Mouse (Mus musculus): ENCODE data around the gene Prkd2.

The Prkd2 gene

DNA sequence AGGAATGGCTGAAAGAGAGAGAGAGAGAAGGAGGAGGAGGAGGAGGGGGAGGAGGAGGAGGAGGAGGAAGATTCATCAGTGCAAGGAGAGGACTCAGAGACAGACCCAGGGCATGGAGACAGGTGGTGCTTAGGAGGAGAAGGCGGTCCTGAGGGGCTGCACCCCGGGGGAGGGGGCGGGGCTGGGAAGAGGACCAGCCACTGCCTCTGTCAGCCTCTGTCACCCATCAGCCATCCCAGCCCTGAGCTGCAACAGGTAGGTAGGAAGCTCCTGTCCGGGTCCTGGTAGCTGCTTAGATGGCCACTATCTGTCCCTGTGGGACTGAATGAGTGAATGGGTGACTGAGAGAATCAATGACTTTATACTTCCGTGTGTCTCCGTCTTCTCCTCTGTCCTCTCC, 50.9 kb downstream of the Prkd2 start:
- DNase-seq (ENCODE audit: low read depth, low spot score): no peak

DNA sequence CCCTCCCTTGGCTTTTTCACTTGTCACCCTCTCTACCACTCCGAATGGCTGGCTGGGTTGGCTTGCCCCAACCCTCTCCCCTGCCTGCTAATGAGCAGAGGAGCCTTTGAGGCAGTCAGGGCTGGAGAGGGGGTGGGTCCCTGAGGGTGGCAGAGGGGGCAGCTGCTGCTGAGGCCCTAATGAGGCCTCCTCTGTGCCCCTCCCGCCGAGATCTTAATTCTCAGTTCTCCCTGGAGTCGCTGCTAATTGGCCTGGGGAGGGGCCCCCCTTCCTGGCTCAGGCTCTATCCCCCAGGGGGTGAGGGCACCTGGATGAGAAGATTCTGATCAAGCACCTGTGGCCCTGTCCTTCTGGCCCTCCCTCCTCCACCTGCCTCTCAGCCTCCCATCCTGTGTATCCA, 51.6 kb downstream of the Prkd2 start:
- no peak for DNase-seq (ENCODE audit: low read depth, low spot score)

DNA sequence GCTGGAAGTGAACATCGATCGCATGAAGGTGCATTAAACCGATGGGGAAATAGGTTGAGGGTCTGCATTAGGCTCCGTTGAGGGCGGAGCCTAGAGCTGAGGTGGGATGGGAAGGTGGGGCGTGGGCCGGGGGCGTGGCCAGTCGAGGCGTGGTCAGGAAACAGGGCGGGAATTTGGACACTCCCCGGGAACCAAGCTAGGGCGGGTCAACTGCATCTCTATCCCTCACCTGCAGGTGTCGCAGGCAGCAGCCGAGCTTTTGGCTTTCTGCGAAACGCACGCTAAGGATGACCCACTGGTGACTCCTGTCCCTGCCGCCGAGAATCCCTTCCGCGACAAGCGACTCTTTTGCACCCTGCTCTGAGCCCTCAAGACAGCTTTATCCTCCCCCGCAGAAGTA, 52.3 kb downstream of the Prkd2 start:
- DNase-seq (ENCODE audit: low read depth, low spot score): no peak

DNA sequence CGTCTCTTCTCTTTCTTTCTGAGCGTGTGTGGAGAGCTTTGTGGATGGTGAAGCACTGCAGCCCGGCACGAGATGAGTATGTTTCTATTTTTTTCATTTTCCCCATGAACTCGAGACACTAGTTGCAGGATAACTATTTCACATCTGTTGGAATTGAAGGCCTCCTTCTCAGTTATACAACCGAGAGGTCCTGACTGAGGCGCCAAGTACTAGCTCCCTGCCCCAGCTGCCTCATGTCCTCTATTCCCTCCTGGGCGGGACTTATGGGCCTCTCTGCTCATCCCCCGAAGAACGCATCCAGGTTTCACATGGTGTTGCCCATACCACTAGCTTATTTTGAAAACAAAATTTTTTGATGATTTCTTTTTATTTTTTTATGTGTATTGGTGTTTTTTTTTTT, 52.8 kb downstream of the Prkd2 start:
- DNase-seq (ENCODE audit: low read depth, low spot score): no peak

DNA sequence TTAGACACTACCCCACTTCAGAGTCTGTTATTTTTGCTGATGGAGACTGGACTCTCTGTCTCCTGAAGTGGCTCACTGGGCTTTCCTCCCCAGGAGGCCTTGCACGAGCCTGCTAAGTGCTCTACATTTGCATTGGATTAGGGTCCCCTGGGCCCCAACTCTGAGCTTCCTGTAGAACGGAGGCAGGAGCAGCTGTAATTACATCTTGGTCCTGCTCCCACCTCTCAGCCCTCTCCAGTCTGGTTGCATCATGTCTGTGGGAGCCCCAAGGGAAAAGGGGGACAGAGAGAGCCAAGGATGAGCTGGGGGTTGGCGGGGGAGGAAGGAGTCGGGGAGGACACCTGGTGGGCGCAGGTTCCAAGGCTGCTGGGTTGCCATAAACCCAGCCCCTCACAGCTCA, 57.8 kb downstream of the Prkd2 start:
- DNase-seq (ENCODE audit: low read depth, low spot score): no peak

DNA sequence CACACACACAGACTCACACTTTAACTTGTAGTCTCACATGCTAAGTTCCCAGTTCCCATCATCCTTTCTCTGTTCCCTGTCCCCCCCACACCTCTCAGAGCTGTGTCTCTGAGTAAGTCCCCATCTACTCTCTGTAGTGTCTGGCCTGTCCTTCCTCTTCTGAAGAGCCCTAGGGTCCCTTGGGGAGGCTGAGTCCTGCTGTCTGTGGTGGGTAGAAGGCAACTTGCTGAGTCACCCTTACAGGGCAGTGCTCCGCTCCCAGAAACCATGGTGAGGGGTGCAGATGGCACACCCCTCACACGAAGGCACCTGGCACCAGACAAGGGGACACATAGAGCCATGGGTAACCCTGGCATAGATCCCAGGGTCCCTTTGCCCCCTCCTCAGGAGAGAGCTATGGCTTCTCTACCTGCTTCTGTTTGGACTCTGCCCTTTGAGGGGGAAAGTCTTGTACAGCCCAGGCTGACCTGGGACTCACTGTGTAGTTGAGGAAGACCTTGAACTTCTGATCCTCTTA, 60.8 kb downstream of the Prkd2 start:
- DNase-seq (ENCODE audit: low read depth, low spot score): no peak

DNA sequence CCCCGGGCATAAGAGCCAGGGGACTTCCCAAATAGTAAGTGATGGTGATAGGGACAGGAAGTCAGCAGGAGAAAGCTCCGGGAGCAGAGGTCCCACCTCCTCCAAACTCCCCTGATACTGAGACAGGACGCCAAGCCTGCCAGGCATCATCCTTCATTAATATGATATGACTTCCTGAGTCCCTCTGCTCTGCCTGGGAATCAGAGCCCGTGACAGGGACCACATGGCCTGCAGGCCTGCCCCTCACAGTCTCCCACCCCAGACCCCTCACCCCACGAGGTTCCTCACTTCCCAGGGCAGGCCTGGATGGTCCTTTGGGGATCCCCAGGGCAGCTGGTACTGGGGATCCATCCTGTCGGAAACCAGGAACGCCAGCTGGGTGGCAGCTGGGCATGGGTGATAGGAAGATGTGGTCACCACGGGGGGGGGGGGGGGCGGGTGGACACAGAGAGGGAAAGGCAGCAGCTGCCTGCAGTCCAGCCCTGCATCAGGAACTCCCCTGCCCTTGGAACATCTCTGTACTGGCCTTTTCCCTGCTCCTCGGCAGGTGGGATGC, 61.5 kb downstream of the Prkd2 start:
- no peak for DNase-seq (ENCODE audit: low read depth, low spot score)

DNA sequence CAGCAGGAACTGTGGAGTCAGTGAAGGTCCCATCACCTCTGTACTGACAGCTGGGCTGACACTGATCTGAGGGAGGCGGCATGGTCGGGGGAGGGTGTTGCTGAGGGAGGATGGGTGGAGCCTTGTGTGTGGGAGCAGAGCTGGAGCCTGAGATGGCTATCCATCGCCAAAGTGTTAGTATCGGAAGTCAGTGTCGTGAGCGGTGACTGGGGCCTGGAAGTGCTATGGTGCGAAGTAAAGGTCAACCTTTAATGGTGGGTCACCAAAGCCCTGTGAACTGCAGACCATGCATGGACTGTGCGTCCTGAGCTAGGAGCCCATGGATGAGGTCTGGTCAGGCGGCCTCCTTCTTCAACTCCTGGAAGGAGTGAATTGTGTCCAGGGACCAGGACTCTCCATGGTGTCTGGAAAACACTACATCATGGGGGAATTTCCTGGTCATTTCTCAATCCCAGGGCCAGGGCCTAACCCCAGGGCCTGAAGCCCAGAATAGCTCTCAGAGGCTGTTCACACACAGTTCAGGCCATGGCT, 62.9 kb downstream of the Prkd2 start:
- no peak for DNase-seq (ENCODE audit: low read depth, low spot score)

DNA sequence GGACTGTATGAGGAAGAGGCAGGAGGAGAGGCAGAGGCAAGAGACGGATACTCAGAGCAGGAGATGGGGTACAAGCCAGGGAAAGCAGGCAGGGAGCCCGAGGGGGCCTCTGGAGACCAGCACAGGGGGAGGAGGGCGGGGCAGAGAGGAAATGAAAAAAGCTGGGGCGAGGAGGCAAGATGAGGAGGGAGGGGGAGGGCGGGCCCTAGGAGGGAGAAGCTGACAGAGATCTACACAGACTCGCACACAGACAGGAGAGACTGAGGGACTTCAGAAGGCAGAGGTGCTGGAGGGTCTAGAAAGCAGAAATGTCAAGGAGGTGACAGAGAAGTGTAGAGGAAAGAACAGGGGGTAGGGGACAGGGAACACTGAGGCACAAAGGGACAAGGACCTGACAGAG, 63.6 kb downstream of the Prkd2 start, which contains the start of gene Ptgir:
Gene Ptgir (plus strand): TSS at position 210 of the 400 bp plus-strand sequence.
- no peak for DNase-seq (ENCODE audit: low read depth, low spot score)

DNA sequence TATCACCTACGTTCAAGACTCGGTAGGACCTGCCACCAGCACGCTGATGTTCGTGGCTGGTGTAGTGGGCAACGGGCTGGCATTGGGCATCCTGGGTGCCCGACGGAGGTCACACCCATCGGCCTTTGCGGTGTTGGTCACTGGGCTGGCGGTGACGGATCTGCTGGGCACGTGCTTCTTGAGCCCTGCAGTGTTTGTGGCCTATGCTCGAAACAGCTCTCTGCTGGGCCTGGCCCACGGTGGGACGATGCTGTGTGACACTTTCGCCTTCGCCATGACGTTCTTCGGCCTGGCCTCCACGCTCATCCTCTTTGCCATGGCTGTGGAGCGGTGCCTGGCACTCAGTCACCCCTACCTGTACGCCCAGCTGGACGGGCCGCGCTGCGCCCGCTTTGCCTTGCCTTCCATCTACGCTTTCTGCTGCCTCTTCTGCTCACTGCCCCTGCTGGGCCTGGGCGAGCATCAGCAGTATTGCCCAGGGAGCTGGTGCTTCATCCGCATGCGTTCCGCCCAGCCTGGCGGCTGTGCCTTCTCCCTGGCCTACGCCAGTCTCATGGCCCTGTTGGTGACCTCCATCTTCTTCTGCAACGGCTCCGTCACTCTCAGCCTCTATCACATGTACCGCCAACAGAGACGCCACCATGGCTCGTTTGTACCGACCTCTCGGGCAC, 64.3 kb downstream of the Prkd2 start:
- DNase-seq (ENCODE audit: low read depth, low spot score): no peak

DNA sequence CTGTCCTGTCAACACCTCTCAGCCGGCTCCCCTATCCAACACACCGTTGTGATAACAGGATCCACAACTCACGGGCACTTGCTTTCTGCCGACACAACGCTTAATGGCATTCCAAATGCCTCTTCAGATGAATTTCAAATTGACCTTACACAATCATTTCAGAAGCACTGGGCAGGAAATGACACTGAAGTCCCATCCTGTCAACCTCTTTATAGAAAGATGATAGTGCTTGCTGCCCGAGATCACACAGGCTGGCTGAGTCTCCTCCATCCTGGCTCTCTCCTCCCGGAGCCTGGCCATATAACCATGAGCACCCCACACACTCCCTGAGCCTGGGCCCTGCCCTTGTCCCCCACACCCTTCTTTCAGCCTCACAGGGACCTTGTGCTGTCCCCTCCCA, 65.1 kb downstream of the Prkd2 start:
- no peak for DNase-seq (ENCODE audit: low read depth, low spot score)

DNA sequence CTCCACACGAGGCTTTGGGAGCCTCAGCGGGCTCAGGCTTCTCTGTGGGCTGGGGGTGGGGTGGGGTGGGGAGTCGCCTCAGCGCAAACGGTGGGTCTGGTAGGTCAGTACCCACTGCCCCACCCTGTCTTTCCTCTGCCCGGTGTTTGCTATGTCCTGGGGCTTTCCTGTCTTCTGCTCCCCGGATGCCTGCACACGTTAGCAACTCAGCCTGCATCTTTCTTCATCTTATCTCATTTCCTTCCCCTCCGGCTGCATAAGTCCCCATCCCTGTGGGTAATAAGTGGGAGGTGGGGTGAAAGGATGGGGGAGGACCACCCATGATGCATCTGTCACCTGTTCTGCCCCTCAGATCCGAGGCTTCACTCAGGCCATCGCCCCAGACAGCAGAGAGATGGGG, 65.7 kb downstream of the Prkd2 start:
- no peak for DNase-seq (ENCODE audit: low read depth, low spot score)

DNA sequence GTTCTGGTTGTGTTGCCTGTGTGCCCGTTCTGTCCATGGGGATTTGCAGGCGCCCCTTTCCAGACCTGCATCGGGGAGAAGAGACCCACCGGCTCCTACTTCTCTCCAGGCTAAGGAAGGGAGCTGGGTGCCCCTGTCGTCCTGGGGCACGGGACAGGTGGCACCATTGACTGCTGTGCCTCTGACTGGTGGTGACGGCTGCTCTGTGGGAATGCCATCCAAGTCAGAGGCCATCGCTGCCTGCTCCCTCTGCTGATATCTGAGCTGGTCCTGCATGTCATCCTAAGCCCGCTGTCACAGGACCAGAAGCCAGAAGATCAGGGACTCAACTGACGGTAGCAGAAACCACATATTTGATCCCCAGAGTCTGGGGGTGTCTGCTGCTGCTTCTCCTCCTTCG, 66.2 kb downstream of the Prkd2 start:
- no peak for DNase-seq (ENCODE audit: low read depth, low spot score)

DNA sequence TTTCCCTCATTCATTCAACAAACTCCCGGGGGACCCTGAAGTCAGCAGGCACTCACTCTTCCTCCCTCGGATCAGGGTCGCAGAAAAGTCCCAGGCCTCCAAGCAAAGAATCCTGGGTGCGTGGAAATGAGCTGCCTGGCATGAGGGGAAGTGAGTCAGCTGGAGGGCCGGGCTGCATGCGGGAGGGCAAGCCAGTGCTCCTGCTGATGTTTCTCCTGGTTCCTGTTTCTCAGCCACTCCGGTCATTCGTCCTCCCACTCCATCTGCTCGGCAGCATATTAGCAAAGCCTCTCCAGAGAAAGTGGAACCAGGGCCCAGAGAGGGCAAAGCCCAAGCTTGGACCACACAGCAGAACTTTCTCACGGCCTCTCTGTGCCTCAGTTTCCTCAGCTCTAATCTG, 67.2 kb downstream of the Prkd2 start:
- no peak for DNase-seq (ENCODE audit: low read depth, low spot score)

DNA sequence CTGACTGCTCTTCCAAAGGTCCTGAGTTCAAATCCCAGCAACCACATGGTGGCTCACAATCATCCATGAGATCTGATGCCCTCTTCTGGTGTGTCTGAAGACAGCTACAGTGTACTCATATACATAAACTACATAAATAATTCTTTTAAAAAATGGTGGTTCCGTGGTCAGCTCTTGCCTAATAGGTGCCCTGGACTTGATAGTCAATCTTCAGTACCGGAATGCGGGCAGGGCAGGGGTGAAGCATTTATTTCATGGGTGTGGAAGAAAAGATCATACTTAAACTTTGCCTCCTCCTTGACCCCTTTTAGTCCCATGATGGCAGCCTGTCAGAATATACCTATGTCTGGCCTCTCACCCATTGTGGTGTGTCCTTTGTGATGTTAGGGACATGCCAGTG, 69.2 kb downstream of the Prkd2 start:
- no peak for DNase-seq (ENCODE audit: low read depth, low spot score)

DNA sequence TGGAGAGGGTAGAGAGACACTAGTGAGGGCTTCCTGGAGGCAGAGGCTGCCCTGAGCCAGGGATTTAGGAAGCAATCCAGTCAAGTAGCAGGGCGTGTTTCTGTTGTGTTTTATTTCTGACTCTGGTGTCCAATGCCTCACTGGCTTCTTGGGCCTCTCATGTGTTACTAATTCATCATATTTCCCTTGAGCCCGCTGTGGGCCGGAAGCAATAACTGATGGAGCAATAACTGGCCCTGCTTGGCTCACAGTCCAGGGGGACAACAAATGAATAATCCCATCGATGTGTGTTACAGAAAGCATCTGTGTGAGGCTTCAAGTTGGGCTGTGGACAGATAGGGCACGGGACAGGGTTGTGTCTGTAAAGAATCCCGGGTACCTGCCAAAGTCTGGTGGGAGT, 69.7 kb downstream of the Prkd2 start:
- DNase-seq (ENCODE audit: low read depth, low spot score): no peak

DNA sequence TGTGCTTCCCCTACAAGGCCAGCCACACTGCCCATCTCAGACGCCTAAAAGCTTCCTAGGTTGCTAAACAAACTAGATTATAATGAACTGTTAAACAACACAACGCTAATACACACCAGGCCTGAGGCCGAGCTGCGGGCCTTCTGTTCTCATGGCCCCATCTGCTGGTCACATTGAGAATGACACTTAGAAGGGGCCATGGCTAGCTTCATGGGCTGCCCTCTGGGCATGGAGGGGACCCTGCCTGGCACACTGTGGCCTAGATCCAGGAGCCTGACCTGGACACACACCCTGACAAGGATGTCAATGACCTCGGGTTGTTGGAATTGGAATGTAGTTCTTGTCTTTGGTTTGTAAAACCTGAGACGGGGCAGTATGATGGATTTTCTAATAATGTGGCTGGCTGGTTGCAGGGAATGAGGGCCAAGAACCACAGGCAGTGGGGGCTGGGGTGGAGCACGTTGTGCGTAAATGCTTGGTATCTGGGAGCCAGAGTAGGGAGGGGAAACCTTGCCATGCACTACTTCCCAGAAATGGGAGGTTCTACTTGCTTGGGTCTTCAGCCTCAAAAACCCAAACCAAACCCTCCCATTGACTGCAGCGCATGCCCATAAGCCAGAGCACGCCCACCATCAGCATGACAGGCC, 71.2 kb downstream of the Prkd2 start:
- no peak for DNase-seq (ENCODE audit: low read depth, low spot score)

DNA sequence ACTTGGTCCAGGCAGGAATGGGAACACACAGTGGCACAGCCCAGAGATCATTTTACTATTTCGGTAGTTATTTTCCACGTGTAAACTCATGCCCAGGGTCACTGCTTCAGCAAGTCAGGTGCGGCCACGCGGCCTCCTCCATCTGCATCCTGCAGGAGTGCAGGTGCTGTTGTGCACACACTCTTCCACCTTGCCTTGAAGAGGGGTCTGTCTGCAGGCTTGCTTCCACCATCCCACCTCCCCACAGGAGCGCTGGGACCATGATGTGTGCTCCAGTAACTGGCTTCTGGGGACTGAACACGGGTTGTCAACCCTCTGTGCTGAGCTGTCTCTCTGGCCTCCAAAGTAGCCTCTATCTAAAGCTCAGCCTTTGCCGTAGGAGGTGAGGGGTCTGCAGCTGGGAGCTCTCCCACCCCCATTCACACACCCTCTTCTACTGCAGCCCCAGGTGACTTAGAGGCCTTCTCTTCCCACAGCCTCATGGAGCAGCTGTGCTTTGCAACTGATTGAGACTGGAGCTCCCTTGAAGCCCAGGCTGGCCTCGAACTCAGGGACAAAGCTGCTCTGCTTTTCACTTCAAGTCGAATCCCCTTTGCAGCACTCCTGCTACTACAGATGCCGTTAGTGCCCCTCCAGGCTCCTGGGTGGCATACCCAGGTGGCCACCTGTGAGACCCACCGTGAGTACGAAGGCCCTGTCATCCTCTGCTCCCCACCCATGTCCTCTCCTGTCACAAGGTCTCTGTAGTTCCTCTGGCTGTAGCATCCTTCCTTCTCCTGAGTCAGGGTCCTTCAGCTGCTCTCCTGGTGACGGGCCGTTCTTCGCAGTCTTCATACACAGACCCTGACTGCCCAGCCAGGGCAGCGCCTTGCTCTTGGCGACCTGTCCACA, 72.0 kb downstream of the Prkd2 start:
- no peak for DNase-seq (ENCODE audit: low read depth, low spot score)

DNA sequence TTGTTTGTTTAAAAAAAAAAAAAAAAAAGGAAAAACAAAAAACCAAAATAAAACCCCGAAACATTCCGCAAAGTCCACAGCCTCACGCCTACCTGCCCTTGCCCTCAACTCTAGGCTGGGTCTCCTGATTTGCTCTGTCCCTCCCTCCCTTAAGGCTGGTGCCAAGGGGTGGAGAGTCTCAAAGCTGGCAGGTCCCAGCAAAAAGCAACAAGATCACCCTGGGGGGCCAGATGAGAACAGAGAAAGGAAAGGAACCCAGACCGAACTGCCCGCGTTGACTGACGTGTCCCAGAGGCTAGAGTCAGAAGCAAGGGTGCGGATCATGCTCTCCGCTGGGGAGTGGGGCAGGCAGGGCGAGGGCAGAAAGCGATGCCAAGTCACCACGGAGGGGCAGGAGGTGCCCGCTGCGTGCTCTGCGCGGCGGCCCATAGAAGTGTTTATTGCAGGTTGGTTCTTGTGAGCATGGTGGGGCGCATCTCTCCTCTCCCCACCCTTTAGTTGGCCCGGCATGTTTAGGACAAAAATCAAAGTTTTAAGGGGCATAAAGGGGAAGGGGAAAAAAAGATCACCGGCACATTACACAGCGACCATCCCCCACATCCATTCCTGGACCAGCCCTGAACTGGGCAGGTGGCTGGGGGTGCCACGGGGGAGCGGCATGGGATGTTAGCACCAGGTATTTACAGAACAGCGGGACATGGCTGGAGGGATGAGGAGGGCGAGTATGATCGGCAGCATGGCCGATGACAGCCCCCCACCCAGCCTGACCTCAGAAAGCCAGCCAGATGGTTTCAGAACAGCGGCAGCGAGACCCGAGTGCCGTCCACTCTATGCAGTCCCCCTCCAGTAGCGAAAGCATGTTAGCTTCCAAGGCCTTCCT, 73.0 kb downstream of the Prkd2 start:
- no peak for DNase-seq (ENCODE audit: low read depth, low spot score)

DNA sequence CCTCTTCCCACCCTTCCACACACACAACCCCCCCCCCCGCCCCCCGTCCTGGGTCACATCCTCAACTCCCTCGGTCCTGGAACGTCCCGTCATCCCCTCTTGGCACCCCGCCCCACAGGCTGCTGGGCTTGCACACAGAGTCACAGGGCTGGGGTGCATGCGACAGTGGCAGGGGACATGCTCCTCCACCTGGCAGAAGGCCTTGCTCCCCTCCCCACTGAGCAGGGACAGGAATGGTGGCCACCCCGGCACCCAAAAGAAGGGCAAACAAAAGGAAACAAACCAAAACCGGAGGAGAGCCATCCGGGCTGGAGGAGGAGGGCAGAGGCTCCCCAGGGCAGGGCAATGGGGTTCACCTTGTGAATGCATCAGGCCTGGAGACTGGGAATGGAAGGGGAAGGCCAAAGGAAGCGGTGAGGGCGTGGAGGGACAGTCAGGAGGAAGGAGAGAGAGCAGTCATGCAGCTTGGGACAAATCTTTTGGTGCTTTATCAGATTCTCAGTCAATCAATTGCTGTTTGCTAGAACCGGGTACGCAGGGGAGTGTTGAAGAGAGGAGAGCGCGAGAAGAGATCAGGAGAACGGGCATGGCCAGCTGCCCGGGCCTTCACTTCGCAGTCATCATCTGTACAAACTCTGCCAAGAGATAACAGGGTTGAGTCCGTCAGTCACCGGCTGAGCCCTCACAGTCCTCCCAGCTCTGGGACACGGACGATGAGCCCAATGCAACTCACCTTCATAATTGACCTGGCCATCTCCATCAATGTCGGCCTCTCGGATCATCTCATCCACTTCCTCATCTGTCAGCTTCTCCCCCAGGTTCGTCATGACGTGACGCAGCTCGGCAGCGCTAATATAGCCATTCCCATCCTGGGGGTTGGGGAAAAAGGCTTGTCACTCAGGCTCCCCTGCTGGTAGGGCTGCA, 73.9 kb downstream of the Prkd2 start:
- no peak for DNase-seq (ENCODE audit: low read depth, low spot score)
